Mouse (Mus musculus) Muller cell, postnatal 12 days (primary cell): ENCODE data around the gene Fbxo11.

ENCODE experiments used
- DNase-seq: peaks from one replicate; pipeline ENCODE4 v3.0.0-alpha.2; 2015; ENCODE audit errors: inconsistent ontology term

Fbxo11 gene

GRCm38 (mm10) chr17:88065031-88065800, at the start of gene Fbxo11:
Gene Fbxo11 (minus strand): TSS chr17:88065291.
- DNase-seq: no peak

- DNase-seq: no peak
These were observed 48.8 kb upstream of the Fbxo11 start for GRCm38 (mm10) chr17:88113883-88114229.

GRCm38 (mm10) chr17:88113015-88113882, 48.2 kb upstream of the Fbxo11 start:
- DNase-seq: no peak

- no peak for DNase-seq
These were observed 47.0 kb upstream of the Fbxo11 start for GRCm38 (mm10) chr17:88111865-88112645.

GRCm38 (mm10) chr17:88111081-88111796, 46.1 kb upstream of the Fbxo11 start:
- no peak for DNase-seq

GRCm38 (mm10) chr17:88107708-88108107, 42.6 kb upstream of the Fbxo11 start:
- no peak for DNase-seq

- DNase-seq: peak; percentile 36
These were observed 41.3 kb upstream of the Fbxo11 start for GRCm38 (mm10) chr17:88106365-88106764.

GRCm38 (mm10) chr17:88102597-88102996, 37.5 kb upstream of the Fbxo11 start:
- no peak for DNase-seq

- no peak for DNase-seq
These were observed 33.2 kb upstream of the Fbxo11 start for GRCm38 (mm10) chr17:88098181-88098852.

GRCm38 (mm10) chr17:88097543-88097942, 32.5 kb upstream of the Fbxo11 start:
- DNase-seq: no peak

- DNase-seq: no peak
These were observed 31.8 kb upstream of the Fbxo11 start for GRCm38 (mm10) chr17:88096809-88097399.

- no peak for DNase-seq
These were observed 30.6 kb upstream of the Fbxo11 start for GRCm38 (mm10) chr17:88095517-88096198.

- no peak for DNase-seq
These were observed 29.2 kb upstream of the Fbxo11 start for GRCm38 (mm10) chr17:88094327-88094726.

GRCm38 (mm10) chr17:88093798-88094197, 28.7 kb upstream of the Fbxo11 start:
- DNase-seq: no peak

GRCm38 (mm10) chr17:88085976-88086375, 20.9 kb upstream of the Fbxo11 start:
- no peak for DNase-seq

- DNase-seq: no peak
These were observed 16.4 kb upstream of the Fbxo11 start for GRCm38 (mm10) chr17:88081446-88081845.

- no peak for DNase-seq
These were observed 14.7 kb upstream of the Fbxo11 start for GRCm38 (mm10) chr17:88079771-88080170.

GRCm38 (mm10) chr17:88072047-88072446, 7.0 kb upstream of the Fbxo11 start:
- no peak for DNase-seq

- DNase-seq: no peak
These were observed 3.1 kb upstream of the Fbxo11 start for GRCm38 (mm10) chr17:88068024-88068719.
